Mouse (Mus musculus): ENCODE measurements at regions not wholly inside any gene's neighbourhood (a gene's known extent, or its start where the extent isn't known, plus 50 kb on each side); places are given as distances from the start of the nearest gene placed in this dataset.
A peak's percentile ranks its signal among the peaks of the same experiment; 100 is the strongest.

DNA sequence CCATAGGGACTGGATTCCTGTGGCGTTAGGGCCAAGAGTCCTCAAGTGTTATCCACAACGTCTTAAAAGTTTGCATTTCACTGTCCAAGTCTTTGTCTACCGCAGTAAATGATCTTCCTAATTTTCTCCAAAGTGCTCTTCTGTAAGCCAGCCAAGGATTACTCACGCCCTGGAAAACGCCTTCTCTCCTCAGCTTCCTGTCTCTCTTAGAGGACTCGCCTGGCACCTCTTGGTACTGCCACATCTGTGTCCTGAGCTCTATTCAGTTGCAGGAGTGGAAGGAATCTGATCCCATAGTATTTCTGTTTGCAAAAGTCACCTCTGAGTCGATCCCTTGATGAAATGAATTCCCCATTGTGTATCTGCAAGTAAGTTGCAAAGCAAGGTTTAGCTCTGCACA lies 179.7 kb upstream of the Gpc5 start:
- TF ChIP-seq CTCF (IDR thresholded peaks at IDR 0.05; ENCODE audit: borderline replicate concordance, control insufficient read depth, extremely low read depth, insufficient read depth, low read length, poor library complexity) (no peak), POLR2A (IDR thresholded peaks at IDR 0.05; ENCODE audit: control insufficient read depth, extremely low read depth, insufficient read depth, low read length, poor library complexity) (no peak)
- no peak overlapping the region for H3K4me3 ChIP-seq (ENCODE audit: control insufficient read depth, insufficient read depth, low read length)
- H3K36me3 ChIP-seq (ENCODE audit: control insufficient read depth, insufficient read depth, low read length) = no peaks in the 10 kb centered on the region
- WGBS = 89% methylated on average over 7 of the region's 7 CpGs
- no peaks in the 10 kb centered on the region for H3K4me1 ChIP-seq (replicated peaks; ENCODE audit: control insufficient read depth, insufficient read depth, low read length)
- H3K27ac ChIP-seq (ENCODE audit: control insufficient read depth, insufficient read depth, low read length) = no peak overlapping the region
- H3K27me3 ChIP-seq (ENCODE audit: control insufficient read depth, insufficient read depth, low read length) = no peaks in the 10 kb centered on the region
- DNase-seq = no peak

DNA sequence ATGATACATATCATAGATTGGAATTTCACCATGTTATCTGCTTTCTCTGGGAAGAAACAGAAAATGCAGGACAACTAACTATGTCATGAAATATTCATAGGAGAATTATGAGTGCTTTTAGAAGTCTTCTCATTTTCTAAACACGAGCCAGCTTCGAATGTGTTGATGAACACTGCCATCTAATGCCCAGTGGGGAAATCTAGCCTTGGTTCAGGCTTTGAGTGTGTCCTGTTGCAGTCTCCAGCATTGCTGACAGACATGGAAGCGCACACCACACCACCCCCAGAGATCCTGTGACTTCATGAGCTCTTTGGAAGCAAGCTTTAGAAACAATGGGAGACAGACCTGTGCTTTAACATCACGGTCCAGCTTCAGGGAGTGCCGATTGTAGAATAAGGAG lies 178.8 kb upstream of the Gpc5 start:
- TF ChIP-seq CTCF (IDR thresholded peaks at IDR 0.05; ENCODE audit: borderline replicate concordance, control insufficient read depth, extremely low read depth, insufficient read depth, low read length, poor library complexity) = no peak
- TF ChIP-seq POLR2A (IDR thresholded peaks at IDR 0.05; ENCODE audit: control insufficient read depth, extremely low read depth, insufficient read depth, low read length, poor library complexity) = no peak
- no peak for DNase-seq
- 57% methylated on average over 5 of the region's 5 CpGs for WGBS

GRCm38 (mm10) chr14:114945744-114946143 lies 146.3 kb upstream of the Gpc5 start:
- no peak for TF ChIP-seq CTCF (IDR thresholded peaks at IDR 0.05; ENCODE audit: borderline replicate concordance, control insufficient read depth, extremely low read depth, insufficient read depth, low read length, poor library complexity)
- TF ChIP-seq POLR2A (IDR thresholded peaks at IDR 0.05; ENCODE audit: control insufficient read depth, extremely low read depth, insufficient read depth, low read length, poor library complexity) = no peak
- H3K36me3 ChIP-seq (ENCODE audit: control insufficient read depth, insufficient read depth, low read length) = no peaks in the 10 kb centered on the region
- no peaks in the 10 kb centered on the region for H3K27me3 ChIP-seq (ENCODE audit: control insufficient read depth, insufficient read depth, low read length)
- H3K4me1 ChIP-seq (replicated peaks; ENCODE audit: control insufficient read depth, insufficient read depth, low read length) = peaks cover 8% of the 10 kb centered on the region
- 6% methylated on average over 6 of the region's 6 CpGs for WGBS
- H3K4me3 ChIP-seq (ENCODE audit: control insufficient read depth, insufficient read depth, low read length) = no peak overlapping the region
- no peak for DNase-seq
- no peak overlapping the region for H3K27ac ChIP-seq (ENCODE audit: control insufficient read depth, insufficient read depth, low read length)

More for the DNA sequence above, 178.8 kb upstream of the Gpc5 start:
- no peaks in the 10 kb centered on the region for H3K27me3 ChIP-seq (ENCODE audit: control insufficient read depth, insufficient read depth, low read length)
- H3K4me3 ChIP-seq (ENCODE audit: control insufficient read depth, insufficient read depth, low read length) = no peak overlapping the region
- H3K27ac ChIP-seq (ENCODE audit: control insufficient read depth, insufficient read depth, low read length) = no peak overlapping the region
- no peaks in the 10 kb centered on the region for H3K36me3 ChIP-seq (ENCODE audit: control insufficient read depth, insufficient read depth, low read length)
- H3K4me1 ChIP-seq (replicated peaks; ENCODE audit: control insufficient read depth, insufficient read depth, low read length) = no peaks in the 10 kb centered on the region

DNA sequence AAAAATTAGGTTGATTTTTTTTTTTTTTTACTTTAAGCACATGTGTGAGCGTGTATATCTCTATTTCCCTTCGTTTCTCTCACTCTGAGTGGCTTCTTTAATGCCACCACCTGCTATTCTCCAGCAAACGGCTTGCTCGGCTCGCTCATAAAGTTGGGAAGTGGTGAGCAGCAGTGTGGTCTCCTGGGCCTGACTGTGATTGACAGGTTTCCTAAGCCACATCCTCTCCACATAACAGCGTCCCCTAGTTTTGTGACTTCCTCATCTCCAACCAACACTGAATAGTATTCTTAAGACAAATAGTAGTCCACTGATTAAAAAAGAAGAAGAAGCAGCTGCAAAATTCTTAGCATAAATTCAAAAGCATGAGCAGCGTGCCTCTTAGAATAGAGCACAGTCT lies 145.7 kb upstream of the Gpc5 start:
- TF ChIP-seq CTCF (IDR thresholded peaks at IDR 0.05; ENCODE audit: borderline replicate concordance, control insufficient read depth, extremely low read depth, insufficient read depth, low read length, poor library complexity) (no peak), POLR2A (IDR thresholded peaks at IDR 0.05; ENCODE audit: control insufficient read depth, extremely low read depth, insufficient read depth, low read length, poor library complexity) (no peak)
- peaks cover 8% of the 10 kb centered on the region for H3K4me1 ChIP-seq (replicated peaks; ENCODE audit: control insufficient read depth, insufficient read depth, low read length)
- WGBS = 9% methylated on average over 7 of the region's 7 CpGs
- DNase-seq = peak; percentile 17
- no peaks in the 10 kb centered on the region for H3K27me3 ChIP-seq (ENCODE audit: control insufficient read depth, insufficient read depth, low read length)
- no peak overlapping the region for H3K4me3 ChIP-seq (ENCODE audit: control insufficient read depth, insufficient read depth, low read length)
- H3K36me3 ChIP-seq (ENCODE audit: control insufficient read depth, insufficient read depth, low read length) = no peaks in the 10 kb centered on the region
- no peak overlapping the region for H3K27ac ChIP-seq (ENCODE audit: control insufficient read depth, insufficient read depth, low read length)

DNA sequence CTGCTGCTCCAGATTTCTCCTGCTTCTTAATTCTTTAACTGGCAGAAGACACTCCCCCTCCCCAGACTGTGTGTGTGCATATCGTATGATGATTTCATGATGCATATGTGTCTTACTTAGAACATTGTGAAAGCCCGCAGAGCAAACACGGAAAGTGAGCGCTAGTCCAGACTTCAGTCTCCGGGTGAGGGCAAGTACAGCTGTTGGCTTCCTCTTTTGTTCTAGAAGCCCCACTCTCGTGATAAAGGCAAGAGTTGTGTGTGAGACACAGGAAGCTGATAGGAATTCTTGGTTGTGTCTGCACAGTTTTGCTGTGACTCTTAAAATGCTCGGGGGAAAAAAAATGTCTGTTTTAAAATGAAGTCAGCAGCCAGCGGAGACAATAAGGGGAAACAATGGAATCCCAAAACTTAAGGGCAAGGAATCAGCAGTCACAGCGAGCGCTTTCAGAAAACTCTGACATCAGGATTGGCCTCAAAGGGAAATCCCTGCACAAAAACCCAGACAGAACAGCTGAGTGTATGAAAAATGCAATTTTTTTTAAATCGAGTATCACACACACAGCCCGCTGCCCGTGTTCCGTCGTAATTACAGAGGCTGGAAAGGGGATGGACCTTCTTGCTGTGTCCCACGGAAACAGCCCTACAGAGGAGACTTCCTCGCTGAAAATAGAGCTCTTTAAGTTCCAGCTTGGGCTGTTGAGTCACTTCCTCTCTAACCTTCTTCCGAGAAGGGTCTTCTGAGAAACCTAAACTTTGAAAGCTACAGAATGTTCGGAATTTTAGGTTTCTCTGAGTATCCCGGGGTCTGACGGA lies 143.5 kb upstream of the Gpc5 start:
- Histone ChIP-seq H3K36me3 (ENCODE audit: control insufficient read depth, insufficient read depth, low read length) (no peaks in the 10 kb centered on the region), H3K27me3 (ENCODE audit: control insufficient read depth, insufficient read depth, low read length) (no peaks in the 10 kb centered on the region), H3K4me3 (ENCODE audit: control insufficient read depth, insufficient read depth, low read length) (peak overlapping the region; percentile 43), H3K27ac (ENCODE audit: control insufficient read depth, insufficient read depth, low read length) (no peak overlapping the region), H3K4me1 (replicated peaks; ENCODE audit: control insufficient read depth, insufficient read depth, low read length) (peaks cover 9% of the 10 kb centered on the region)
- WGBS = 3% methylated on average over 21 of the region's 21 CpGs
- TF ChIP-seq CTCF (IDR thresholded peaks at IDR 0.05; ENCODE audit: borderline replicate concordance, control insufficient read depth, extremely low read depth, insufficient read depth, low read length, poor library complexity) (no peak), POLR2A (IDR thresholded peaks at IDR 0.05; ENCODE audit: control insufficient read depth, extremely low read depth, insufficient read depth, low read length, poor library complexity) (no peak)
- DNase-seq = peak; percentile 33

DNA sequence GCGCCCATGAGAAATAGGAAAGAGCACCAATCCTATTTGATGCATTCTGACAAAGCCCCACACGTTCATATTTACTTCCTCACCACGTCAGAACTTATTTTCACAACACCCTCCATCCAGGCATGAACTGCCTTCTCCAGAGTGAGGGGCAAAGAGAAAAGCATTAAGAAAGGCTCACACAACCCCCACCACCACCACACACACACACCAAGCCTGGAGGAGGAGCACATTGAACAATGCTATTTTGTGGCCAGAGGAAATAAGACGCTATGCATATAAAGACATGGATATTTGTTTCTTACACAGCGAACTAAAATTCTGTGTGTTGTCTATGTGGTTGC lies 142.9 kb upstream of the Gpc5 start:
- no peaks in the 10 kb centered on the region for H3K36me3 ChIP-seq (ENCODE audit: control insufficient read depth, insufficient read depth, low read length)
- peaks cover 9% of the 10 kb centered on the region for H3K4me1 ChIP-seq (replicated peaks; ENCODE audit: control insufficient read depth, insufficient read depth, low read length)
- TF ChIP-seq POLR2A (IDR thresholded peaks at IDR 0.05; ENCODE audit: control insufficient read depth, extremely low read depth, insufficient read depth, low read length, poor library complexity) (no peak), CTCF (IDR thresholded peaks at IDR 0.05; ENCODE audit: borderline replicate concordance, control insufficient read depth, extremely low read depth, insufficient read depth, low read length, poor library complexity) (no peak)
- DNase-seq = peak; percentile 4
- WGBS = 19% methylated on average over 5 of the region's 5 CpGs
- H3K27me3 ChIP-seq (ENCODE audit: control insufficient read depth, insufficient read depth, low read length) = no peaks in the 10 kb centered on the region
- 0 out of 2 replicates have a peak overlapping the region, but pooled peaks have one; percentile 23 for H3K27ac ChIP-seq (ENCODE audit: control insufficient read depth, insufficient read depth, low read length)
- no peak overlapping the region; the same call in 1 of the 2 replicates for H3K4me3 ChIP-seq (ENCODE audit: control insufficient read depth, insufficient read depth, low read length)
